Mouse (Mus musculus): Measurements from ENCODE around the gene Cfl2.

DNA sequence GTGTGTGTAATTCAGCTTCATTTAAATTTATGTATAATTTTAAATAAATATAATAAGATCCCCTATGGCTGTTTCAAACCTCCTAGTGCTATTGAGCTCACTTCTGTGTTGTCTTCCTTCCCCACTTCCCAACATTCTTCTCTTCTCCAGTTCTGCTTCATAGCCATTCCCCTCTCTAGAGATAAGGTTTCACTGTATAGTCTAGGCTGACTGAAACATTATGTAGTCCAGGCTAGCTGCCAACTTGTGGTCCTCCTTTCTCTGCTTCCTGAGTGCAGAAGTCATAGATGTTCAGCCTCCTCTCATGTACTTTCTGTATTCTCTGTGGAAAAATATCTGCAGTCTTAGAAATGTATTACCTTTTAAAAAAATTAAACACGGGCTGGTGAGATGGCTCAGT, 15.2 kb upstream of the Cfl2 start:
- no peak for TF ChIP-seq POLR2A (IDR thresholded peaks at IDR 0.05; ENCODE audit: insufficient read length, low read depth)
- TF ChIP-seq POLR2AphosphoS2 (IDR thresholded peaks at IDR 0.05; ENCODE audit: insufficient read length, low read depth): no peak
- no peak for TF ChIP-seq SRF (IDR thresholded peaks at IDR 0.05; ENCODE audit: control insufficient read depth, insufficient read length, low read depth)
- no peak for TF ChIP-seq CEBPB (IDR thresholded peaks at IDR 0.05; ENCODE audit: insufficient read depth, poor library complexity, severe bottlenecking)
- TF ChIP-seq USF1 (IDR thresholded peaks at IDR 0.05; ENCODE audit: low read depth): no peak
- no peak for TF ChIP-seq TCF12 (IDR thresholded peaks at IDR 0.05; ENCODE audit: insufficient read depth, poor library complexity, severe bottlenecking)
- TF ChIP-seq REST (IDR thresholded peaks at IDR 0.05; ENCODE audit: insufficient read depth, insufficient read length): no peak
- TF ChIP-seq MAX (IDR thresholded peaks at IDR 0.05; ENCODE audit: low read depth): no peak
- no peak for TF ChIP-seq MYOG (IDR thresholded peaks at IDR 0.05; ENCODE audit: control insufficient read depth in 1 of 3, insufficient read depth in 1 of 3, insufficient read length in 2 of 3, low read depth in 2 of 3)
